Comparison of ENCODE assay signal across 9 mouse cellular contexts in the genomic region with DNA sequence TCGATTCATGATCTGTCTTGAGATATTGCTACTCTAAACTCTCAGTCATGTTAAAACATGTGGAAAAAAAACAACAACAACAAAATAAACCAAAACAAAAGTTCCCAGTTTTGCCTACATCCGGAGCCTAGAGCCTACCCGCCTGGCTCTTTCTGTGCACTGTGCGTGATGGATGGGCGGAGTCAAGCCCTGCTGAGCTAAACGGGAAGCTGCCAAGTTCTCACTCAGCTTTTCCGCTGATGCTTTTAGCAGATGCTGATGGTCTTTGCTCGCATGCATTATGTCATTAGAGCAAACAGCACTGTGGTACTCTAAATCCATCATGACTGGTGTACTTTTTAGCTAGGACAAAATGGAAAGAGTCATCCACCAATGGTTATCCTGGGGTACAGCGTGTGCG. TPM values are rescaled to one million over a fixed set of nuclear protein-coding genes. Genes with fewer than 3 reads are reported as not detected.
A peak's percentile ranks its signal among the peaks of the same experiment; 100 is the strongest.
DNase-seq lines count a peak whose midpoint lies in the region; ATAC-seq and TF ChIP-seq lines count a peak whose summit lies in the region.
"Had no signal": no experiment of that assay in that cellular context is flagged by ENCODE, and none has a peak within 500 bp of the region (broad histone marks: within the 10 kb centered on the region; RNA-seq: fewer than 3 reads in every experiment).

No protein-coding gene starts in this region.

- no peak overlapping the region for H3K27ac ChIP-seq in kidney, adult 2 months (ENCODE audit: insufficient read depth, low read depth, low read length)
- H3K27ac ChIP-seq in heart, adult 2 months, result no peak overlapping the region
- H3K27ac ChIP-seq in kidney, embryonic 16.5 days (ENCODE audit: low read length), result no peak overlapping the region
- no peak overlapping the region for H3K27ac ChIP-seq in midbrain, embryonic 10.5 days (replicated peaks)
- no peak overlapping the region for H3K27ac ChIP-seq in intestine, embryonic 16.5 days (ENCODE audit: low read length)
- H3K27ac ChIP-seq: lung, embryonic 15.5 days had no signal

- H3K9ac ChIP-seq in heart, adult 2 months (ENCODE audit: low read depth, low read length), result no peak overlapping the region
- no peak overlapping the region for H3K9ac ChIP-seq in kidney, embryonic 16.5 days (replicated peaks; ENCODE audit: low read length)
- no peak overlapping the region for H3K9ac ChIP-seq in intestine, embryonic 16.5 days (ENCODE audit: low read depth, low read length)
- H3K9ac ChIP-seq: lung, embryonic 15.5 days had no signal

- H3K4me2 ChIP-seq in kidney, embryonic 16.5 days (replicated peaks; ENCODE audit: low read depth, low read length), result peak overlapping the region; percentile 33
- H3K4me2 ChIP-seq in intestine, embryonic 16.5 days (ENCODE audit: low read depth, low read length), result no peak overlapping the region
- H3K4me2 ChIP-seq: lung, embryonic 15.5 days had no signal

- no peak for TF ChIP-seq POLR2A in kidney, adult 2 months (IDR thresholded peaks at IDR 0.05; ENCODE audit: low read depth, low read length)
- TF ChIP-seq POLR2A in heart, adult 2 months (IDR thresholded peaks at IDR 0.05; ENCODE audit: insufficient read depth, low read depth, low read length), result no peak

- TF ChIP-seq CTCF in kidney, adult 2 months (conservative IDR thresholded peaks at IDR 0.05; ENCODE audit: insufficient read depth, insufficient read length, low read depth, low read length), result no peak
- no peak for TF ChIP-seq CTCF in heart, adult 2 months (IDR thresholded peaks at IDR 0.05)

- DNase-seq in kidney, adult 2 months, result peak; percentile 28
- DNase-seq in kidney, adult 8-10 months, result no peak
- DNase-seq in embryo, embryonic 11 days, result peak; percentile 70
- DNase-seq in heart, adult 2 months, result peak; percentile 40 to 48
- DNase-seq in midbrain, embryonic 10.5 days (ENCODE audit: low spot score), result no peak
- no peak for DNase-seq in urinary bladder, postnatal 4 days (ENCODE audit: low spot score in 2 of 2)

- intact Hi-C loops in heart, adult 2 months (cut with DNase I), result no loop called here

- H3K9me3 ChIP-seq in kidney, embryonic 16.5 days (ENCODE audit: low read length), result no peaks in the 10 kb centered on the region
- H3K9me3 ChIP-seq in midbrain, embryonic 10.5 days (replicated peaks), result no peaks in the 10 kb centered on the region
- H3K9me3 ChIP-seq in intestine, embryonic 16.5 days (ENCODE audit: control insufficient read depth, low read length), result no peaks in the 10 kb centered on the region
- H3K9me3 ChIP-seq: lung, embryonic 15.5 days had no signal

- H3K27me3 ChIP-seq in kidney, adult 2 months (replicated peaks; ENCODE audit: control insufficient read depth, insufficient read depth, low read length), result no peaks in the 10 kb centered on the region
- no peaks in the 10 kb centered on the region for H3K27me3 ChIP-seq in heart, adult 2 months (ENCODE audit: control insufficient read depth, insufficient read depth, low read length)
- H3K27me3 ChIP-seq in kidney, embryonic 16.5 days (ENCODE audit: insufficient read depth, low read length), result no peaks in the 10 kb centered on the region
- H3K27me3 ChIP-seq in midbrain, embryonic 10.5 days (ENCODE audit: low read depth, poor library complexity, severe bottlenecking), result no peaks in the 10 kb centered on the region
- H3K27me3 ChIP-seq in intestine, embryonic 16.5 days (replicated peaks; ENCODE audit: control insufficient read depth, insufficient read depth, low read length), result no peaks in the 10 kb centered on the region
- H3K27me3 ChIP-seq: lung, embryonic 15.5 days had no signal

- WGBS in kidney, adult 2 months, result 31% methylated on average over 10 of the region's 10 CpGs
- 28% methylated on average over 10 of the region's 10 CpGs for WGBS in heart, adult 2 months
- WGBS in kidney, embryonic 16.5 days, result 42% methylated on average over 10 of the region's 10 CpGs
- 45% methylated on average over 10 of the region's 10 CpGs for WGBS in midbrain, embryonic 10.5 days
- 35% methylated on average over 10 of the region's 10 CpGs for WGBS in intestine, embryonic 16.5 days

- H3K79me2 ChIP-seq in heart, adult 2 months (replicated peaks; ENCODE audit: control insufficient read depth, insufficient read depth, low read length), result no peaks in the 10 kb centered on the region

- no peak for TF ChIP-seq EP300 in heart, adult 2 months (IDR thresholded peaks at IDR 0.05; ENCODE audit: insufficient read depth, low read depth, low read length)

- H3K4me1 ChIP-seq in kidney, adult 2 months (ENCODE audit: control insufficient read depth, insufficient read depth, low read length), result no peaks in the 10 kb centered on the region
- peaks cover 2% of the 10 kb centered on the region; the same call in 1 of the 2 replicates for H3K4me1 ChIP-seq in heart, adult 2 months (ENCODE audit: control insufficient read depth, insufficient read depth, low read length)
- no peaks in the 10 kb centered on the region for H3K4me1 ChIP-seq in kidney, embryonic 16.5 days (ENCODE audit: insufficient read depth, low read length)
- peaks cover 9% of the 10 kb centered on the region; the same call in 1 of the 2 replicates for H3K4me1 ChIP-seq in midbrain, embryonic 10.5 days
- H3K4me1 ChIP-seq in intestine, embryonic 16.5 days (ENCODE audit: control insufficient read depth, insufficient read depth, low read length), result no peaks in the 10 kb centered on the region
- H3K4me1 ChIP-seq: lung, embryonic 15.5 days had no signal

- no peak overlapping the region for H3K4me3 ChIP-seq in kidney, adult 2 months (ENCODE audit: insufficient read depth, low read depth, low read length)
- no peak overlapping the region for H3K4me3 ChIP-seq in heart, adult 2 months
- no peak overlapping the region for H3K4me3 ChIP-seq in kidney, embryonic 16.5 days (ENCODE audit: low read length)
- peak overlapping the region; percentile 37 for H3K4me3 ChIP-seq in midbrain, embryonic 10.5 days
- H3K4me3 ChIP-seq in intestine, embryonic 16.5 days (ENCODE audit: low read length), result no peak overlapping the region
- H3K4me3 ChIP-seq: lung, embryonic 15.5 days had no signal

- ATAC-seq in kidney, embryonic 16.5 days (ENCODE audit: low FRiP score, low TSS enrichment), result peak; percentile 42; the same call in 1 of the 2 replicates
- no peak; the same call in 1 of the 2 replicates for ATAC-seq in intestine, embryonic 16.5 days

- H3K36me3 ChIP-seq in kidney, adult 2 months (ENCODE audit: control insufficient read depth, insufficient read depth, low read length), result no peaks in the 10 kb centered on the region
- no peaks in the 10 kb centered on the region for H3K36me3 ChIP-seq in heart, adult 2 months (ENCODE audit: control insufficient read depth, insufficient read depth, low read length)
- no peaks in the 10 kb centered on the region for H3K36me3 ChIP-seq in kidney, embryonic 16.5 days (ENCODE audit: insufficient read depth, low read length)
- no peaks in the 10 kb centered on the region for H3K36me3 ChIP-seq in midbrain, embryonic 10.5 days
- H3K36me3 ChIP-seq in intestine, embryonic 16.5 days (ENCODE audit: control insufficient read depth, insufficient read depth, low read length), result no peaks in the 10 kb centered on the region
- H3K36me3 ChIP-seq: lung, embryonic 15.5 days had no signal

RNA-seq across cellular contexts. Expression of a gene that starts 20.6 kb away (rescaled TPM):
- 4.3 and 4.9 TPM in 2 replicates for polyA plus RNA-seq in kidney, adult 2 months (2012; rRNA removed)
- total RNA-seq in heart, adult 2 months (2021), result 10 to 100 TPM; 11.8 to 14.1 TPM
- polyA plus RNA-seq in heart, adult 2 months (2012; rRNA removed), result 4.2 and 7.0 TPM in 2 replicates
- polyA plus RNA-seq in kidney, embryonic 16.5 days (2015; fragmentation: Nextera tagmentation; extraction: Ambion mirVana), result 17.8 and 19.9 TPM in 2 replicates
- 19.6 and 20.7 TPM in 2 replicates for polyA plus RNA-seq in midbrain, embryonic 10.5 days (2016; fragmentation: Nextera tagmentation; extraction: Ambion mirVana)
- polyA plus RNA-seq in intestine, embryonic 16.5 days (2015; fragmentation: Nextera tagmentation; extraction: Ambion mirVana), result 10.1 and 12.3 TPM in 2 replicates

RNA-seq across cellular contexts. Expression of a gene that starts 48.6 kb away (rescaled TPM):
- polyA plus RNA-seq in kidney, adult 2 months (2012; rRNA removed), result 6.9 and 8.6 TPM in 2 replicates
- 10 to 100 TPM; 21.2 to 21.3 TPM for total RNA-seq in heart, adult 2 months (2021)
- 4.3 and 7.4 TPM in 2 replicates for polyA plus RNA-seq in heart, adult 2 months (2012; rRNA removed)
- polyA plus RNA-seq in kidney, embryonic 16.5 days (2015; fragmentation: Nextera tagmentation; extraction: Ambion mirVana), result 9.0 and 9.2 TPM in 2 replicates
- polyA plus RNA-seq in midbrain, embryonic 10.5 days (2016; fragmentation: Nextera tagmentation; extraction: Ambion mirVana), result 11.1 and 14.4 TPM in 2 replicates
- 3.7 and 3.9 TPM in 2 replicates for polyA plus RNA-seq in intestine, embryonic 16.5 days (2015; fragmentation: Nextera tagmentation; extraction: Ambion mirVana)

Comparison
In these comparisons a context has a peak if more than half of its experiments do, and no peak if none do; other contexts are left out.
1. DNase-seq: peak in kidney, adult 2 months (single experiment), embryo, embryonic 11 days (single experiment) and heart, adult 2 months (2 of 2); none in kidney, adult 8-10 months (0 of 2), midbrain, embryonic 10.5 days (single experiment) and urinary bladder, postnatal 4 days (0 of 2).